Mouse (Mus musculus) layer of hippocampus, adult 18-20 months (tissue): ENCODE data around the gene Tmem127. TPM values are rescaled to one million over a fixed set of nuclear protein-coding genes. Genes with fewer than 3 reads are reported as not detected.
A peak's percentile ranks its signal among the peaks of the same experiment; 100 is the strongest.
"Not testable (repeated sequence)": the region's sequence is repeated elsewhere in the genome, so short reads cannot be mapped to it uniquely, and the experiment has no call there.

ENCODE experiments used
- DNase-seq, 2 experiments: peaks; one replicate each; pipeline ENCODE4 v3.0.0; 2022; ENCODE audit warnings: low spot score in 2 of 2
- total RNA-seq, 2 experiments: library from RNA; stranded (reverse); gene quantifications; 2 replicates each; pipeline ENCODE4 v1.2.3; 2021

Gene Tmem127
- total RNA-seq, 2 experiments from 2014 or later: 73.5 to 75.8 TPM

DNA sequence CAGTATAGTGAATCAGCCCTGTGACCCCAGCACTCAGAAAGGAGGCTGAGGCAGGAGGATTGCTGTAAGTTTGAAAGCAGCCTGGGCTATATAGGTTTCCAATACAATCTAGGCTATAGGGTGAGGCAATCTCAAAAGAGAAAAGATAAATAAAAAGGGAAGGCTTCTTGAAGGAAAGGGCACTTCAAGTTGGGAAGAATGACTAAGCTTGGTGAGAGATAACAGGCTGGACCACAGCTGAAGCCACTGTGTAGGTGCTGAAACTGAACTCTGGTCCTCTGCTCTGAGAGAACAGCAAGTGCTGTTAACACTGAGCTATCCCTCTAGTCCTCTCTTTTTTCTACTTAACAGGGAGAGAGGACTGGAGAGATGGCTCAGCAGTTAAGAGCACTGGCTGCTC is 14.8 kb downstream of the Tmem127 start:
- no peak for DNase-seq

- no peak for DNase-seq
Observed at GRCm38 (mm10) chr2:127267854-127268253, 20.1 kb downstream of the Tmem127 start.

GRCm38 (mm10) chr2:127269491-127270299 is 22.0 kb downstream of the Tmem127 start, which contains the start of gene Stard7:
TSS of gene Stard7 (plus strand) at chr2:127270218.
- peak; percentile 94 to 98 for DNase-seq

GRCm38 (mm10) chr2:127270300-127271041 is 22.8 kb downstream of the Tmem127 start:
- DNase-seq: peak; percentile 80 to 87

- peak; percentile 28 to 43 for DNase-seq
Observed at GRCm38 (mm10) chr2:127271042-127271515, 23.4 kb downstream of the Tmem127 start.

DNA sequence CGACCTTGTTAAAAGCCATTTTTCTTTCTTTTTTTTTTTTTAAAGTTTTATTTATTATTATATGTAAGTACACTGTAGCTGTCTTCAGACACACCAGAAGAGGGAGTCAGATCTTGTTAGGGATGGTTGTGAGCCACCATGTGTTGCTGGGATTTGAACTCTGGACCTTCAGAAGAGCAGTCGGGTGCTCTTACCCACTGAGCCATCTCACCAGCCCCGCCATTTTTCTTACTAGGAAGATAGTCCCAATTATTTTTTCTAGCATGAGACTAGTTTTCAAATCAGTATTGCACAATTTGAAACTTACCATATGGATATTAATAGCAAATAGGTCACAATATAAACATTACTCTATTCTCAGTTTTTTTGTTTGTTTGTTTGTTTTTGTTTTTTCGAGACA is 24.3 kb downstream of the Tmem127 start:
- DNase-seq: not testable (repeated sequence)

- no peak for DNase-seq
Observed at GRCm38 (mm10) chr2:127272806-127273205, 25.1 kb downstream of the Tmem127 start.

DNA sequence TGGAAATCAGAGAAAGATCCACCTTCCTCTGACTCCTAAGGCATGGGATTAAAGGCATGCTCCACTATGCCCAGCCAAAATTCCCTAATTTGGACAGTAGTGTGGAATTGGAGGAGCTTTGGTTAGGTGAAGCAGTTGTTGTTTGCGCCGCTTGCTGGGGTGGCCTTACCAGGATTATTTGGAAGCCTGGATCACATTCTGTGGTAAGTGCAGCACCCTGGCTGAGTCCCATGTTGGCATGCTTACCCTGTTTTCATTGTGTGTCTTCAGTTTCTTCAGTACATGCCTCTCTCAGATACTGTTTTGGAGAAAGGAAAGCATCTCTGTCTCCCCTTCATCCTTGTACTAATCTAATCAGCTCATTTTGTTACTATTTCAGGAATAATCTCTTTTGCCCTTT is 26.9 kb downstream of the Tmem127 start:
- DNase-seq: no peak

GRCm38 (mm10) chr2:127275551-127276320 is 28.0 kb downstream of the Tmem127 start:
- DNase-seq: no peak

GRCm38 (mm10) chr2:127278162-127278561 is 30.5 kb downstream of the Tmem127 start:
- DNase-seq: no peak

DNA sequence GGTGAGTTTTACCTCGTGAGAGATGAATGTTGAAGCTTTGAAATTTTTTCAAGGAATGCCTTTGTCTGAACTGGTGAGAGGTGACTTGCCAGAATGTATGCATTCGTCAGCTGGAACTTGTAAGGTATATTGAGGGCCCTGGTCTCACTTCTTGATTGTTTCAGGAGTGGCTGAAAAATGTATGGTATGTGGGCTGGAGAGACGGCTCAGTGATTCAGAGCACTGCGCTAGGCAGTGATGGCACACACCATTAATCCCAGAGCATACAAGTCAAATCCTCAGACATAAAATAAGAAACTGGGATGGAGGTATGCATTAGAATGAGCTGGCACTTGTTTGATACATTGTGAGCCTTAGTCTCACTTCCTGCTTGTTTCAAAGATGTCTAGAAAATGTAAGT is 44.5 kb downstream of the Tmem127 start:
- no peak for DNase-seq

DNA sequence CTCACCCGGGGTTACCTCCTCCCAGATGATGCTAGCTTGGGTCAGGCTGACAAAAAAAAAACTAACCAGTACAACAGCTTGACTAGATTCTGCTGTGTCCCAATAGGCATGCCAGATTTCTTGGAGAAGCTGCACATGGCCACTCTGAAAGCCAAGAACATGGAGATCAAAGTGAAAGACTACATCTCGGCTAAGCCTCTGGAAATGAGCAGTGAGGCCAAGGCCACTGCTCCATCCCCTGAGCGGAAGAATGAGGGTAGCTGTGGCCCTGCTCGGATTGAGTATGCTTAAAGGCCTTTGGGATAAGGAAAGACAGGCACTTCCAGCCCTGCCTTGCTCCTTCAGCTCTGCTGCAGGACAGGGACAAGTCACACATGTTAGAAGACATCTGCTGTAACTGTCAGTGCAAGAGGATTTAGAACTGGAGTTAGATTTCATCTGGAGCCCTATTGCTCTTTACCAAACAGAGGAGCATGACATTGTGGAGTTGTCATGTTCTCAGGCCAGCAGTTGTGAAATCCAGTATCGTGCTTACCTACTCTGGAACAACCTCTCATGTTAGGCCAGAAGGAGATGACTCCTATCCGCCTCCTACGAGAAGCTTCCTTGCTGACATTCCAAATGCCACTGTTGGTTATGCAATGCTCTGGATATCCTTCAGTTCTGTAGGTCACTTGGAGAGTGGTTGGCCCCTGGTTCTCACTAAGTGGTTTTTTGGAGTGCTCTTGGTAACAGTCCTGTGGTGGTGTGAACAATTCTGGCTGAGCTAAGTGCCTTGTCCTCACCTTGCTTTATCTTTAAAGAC is 49.5 kb downstream of the Tmem127 start:
- no peak for DNase-seq

DNA sequence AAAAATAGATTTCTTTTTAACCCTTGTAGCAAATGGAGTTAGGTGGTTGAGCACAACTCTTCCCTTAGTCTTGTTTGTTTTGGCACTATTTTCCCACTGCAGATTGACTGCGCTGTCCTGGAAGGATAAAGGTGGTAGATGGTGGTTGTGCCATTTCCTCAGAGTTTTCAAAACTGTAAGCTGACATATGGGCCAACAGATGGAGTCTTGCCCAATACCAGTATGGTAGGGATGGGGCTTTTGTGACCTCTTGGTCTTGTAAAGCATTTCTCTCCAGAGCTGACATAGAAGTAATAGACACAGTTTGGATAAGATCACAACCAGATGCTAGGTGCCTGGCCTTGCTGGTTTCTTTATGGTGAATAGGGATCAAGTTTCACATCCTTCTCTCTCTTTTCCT is 50.3 kb downstream of the Tmem127 start:
- DNase-seq: peak in 1 of 2 experiments; percentile 20

DNA sequence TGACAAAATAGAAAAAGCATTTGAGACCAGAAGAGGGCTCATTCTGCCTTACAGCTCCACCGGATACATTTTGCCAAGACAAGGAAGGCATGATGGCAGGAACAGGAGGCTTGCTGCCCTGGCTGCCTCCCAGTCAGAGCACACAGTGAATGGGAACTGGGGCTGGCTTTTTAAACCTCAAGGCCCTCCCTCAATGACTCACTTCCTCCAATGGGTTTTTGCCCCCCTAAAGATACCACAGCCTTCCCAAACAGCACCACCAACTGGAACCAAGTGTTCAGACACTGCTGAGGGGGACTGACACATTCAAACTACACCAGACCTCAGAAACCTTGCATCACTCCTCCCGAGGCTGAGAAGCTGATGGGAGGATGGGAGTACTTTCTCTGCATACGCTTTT is 53.0 kb downstream of the Tmem127 start:
- DNase-seq: no peak

- no peak for DNase-seq
Observed at GRCm38 (mm10) chr2:127301883-127302282, 54.2 kb downstream of the Tmem127 start.

DNA sequence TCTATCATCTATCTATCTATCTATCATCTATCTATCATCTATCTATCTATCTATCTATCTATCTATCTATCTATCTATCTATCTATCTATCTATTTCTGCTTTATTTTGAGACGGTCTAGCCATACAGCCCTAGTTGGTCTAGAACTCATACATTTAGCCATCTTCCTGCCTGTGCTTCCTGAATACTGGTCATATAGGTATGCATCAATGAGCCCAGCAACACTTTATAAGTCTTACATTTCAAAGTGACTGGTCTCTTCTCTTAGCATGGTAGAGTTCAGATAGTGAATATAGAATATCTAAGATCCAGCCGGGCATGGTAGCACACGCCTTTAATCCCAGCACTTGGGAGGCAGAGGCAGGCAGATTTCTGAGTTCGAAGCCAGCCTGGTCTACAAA is 56.5 kb downstream of the Tmem127 start:
- DNase-seq: not testable (repeated sequence)

GRCm38 (mm10) chr2:127304609-127305210 is 57.0 kb downstream of the Tmem127 start:
- DNase-seq: no peak

DNA sequence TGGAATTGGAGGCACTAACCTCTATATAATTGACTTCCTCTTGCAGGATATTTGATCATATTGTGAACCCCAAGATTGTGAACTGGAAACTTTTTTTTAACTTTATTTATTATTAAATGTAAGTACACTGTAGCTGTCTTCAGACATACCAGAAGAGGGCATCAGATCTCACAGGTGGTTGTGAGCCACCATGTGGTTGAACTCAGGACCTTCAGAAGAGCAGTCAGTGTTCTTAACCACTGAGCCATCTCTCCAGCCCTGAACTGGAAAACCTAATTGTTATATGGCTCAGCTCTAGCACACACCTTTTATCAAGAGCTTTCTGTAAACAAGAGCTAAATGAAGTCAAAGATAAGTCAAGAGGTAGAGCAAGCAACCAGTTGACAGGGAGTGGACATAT is 58.4 kb downstream of the Tmem127 start:
- no peak for DNase-seq

DNA sequence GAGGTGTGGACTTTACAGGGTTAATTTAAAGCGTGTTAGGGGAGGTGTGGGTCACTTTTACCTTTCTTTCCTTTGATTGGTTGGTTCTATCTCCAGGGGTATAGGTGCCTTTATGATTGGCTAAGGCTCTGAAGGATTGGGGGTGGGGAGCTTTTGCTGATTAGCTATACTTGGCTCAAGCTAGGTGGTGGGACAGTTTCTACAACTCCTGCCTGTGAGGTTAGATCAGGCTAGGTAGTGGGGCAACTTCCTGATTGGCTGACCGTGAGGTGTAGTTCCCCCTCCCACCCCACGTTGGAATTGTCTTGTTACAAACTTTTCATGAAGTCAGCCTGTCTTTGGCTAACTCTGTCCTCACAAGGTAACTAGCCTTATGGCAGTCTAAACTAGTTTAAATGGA is 59.5 kb downstream of the Tmem127 start:
- DNase-seq: no peak

DNA sequence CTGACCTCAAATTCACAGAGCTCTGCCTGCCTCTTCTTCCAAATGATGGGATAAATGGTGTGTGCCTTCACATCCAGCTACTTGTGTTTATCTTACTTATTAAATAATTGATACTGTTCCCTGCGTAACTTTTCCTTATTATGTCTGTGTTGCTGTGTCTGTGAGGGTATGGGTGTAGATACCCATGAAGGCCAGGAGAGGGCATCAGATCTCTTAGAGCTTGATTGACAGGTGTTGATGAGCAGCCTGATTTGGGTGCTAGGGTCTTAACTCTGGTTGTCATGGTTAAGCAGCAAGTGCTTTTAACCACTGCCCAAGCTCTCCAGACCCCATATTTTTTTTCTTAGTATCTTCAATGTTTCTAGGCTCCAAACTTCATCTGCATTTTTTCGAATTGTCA is 61.0 kb downstream of the Tmem127 start:
- no peak for DNase-seq
